Mouse (Mus musculus) inflammation-experienced regulatory T-cells, adult 16 weeks (primary cell): ENCODE data around the gene Vmn2r97. TPM values are rescaled to one million over a fixed set of nuclear protein-coding genes. Genes with fewer than 3 reads are reported as not detected.

ENCODE experiments used
- polyA plus RNA-seq: library from polyadenylated mRNA; unstranded; fragments of 100-300 nt; shearing (Covaris generic); gene quantifications from one replicate; pipeline ENCODE4 v1.2.1, GENCODE M21; 2017

The Vmn2r97 gene
- 3.9 TPM for polyA plus RNA-seq

DNA sequence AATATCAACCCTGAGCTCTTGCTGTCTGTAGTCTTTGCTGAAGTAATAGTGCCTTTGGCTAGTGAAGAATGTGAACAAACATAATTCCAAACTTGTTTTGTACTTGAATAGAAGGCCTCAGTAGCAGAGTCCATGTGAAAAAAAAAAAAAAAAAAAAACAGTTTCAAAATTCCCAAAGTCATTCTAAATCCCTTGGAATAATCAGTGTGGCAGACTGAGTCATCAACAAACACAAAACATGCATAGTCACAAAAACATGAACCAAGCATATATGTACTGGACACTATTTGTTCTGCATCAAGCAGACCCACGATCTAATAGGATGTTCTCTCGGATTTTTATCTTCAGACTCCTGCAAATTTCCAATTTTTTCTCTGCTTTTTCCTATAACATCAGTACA is at the start of gene Vmn2r97:
Gene Vmn2r97, plus strand, starts transcription at position 301 of the 400 bp plus-strand sequence.

Other genes starting within 250 kb of the Vmn2r97 start
- not detected for gene Vmn2r98, start 139.2 kb downstream of the Vmn2r97 start, polyA plus RNA-seq